Mouse (Mus musculus): ENCODE measurements around the gene Ndufaf2. TPM values are rescaled to one million over a fixed set of nuclear protein-coding genes. Genes with fewer than 3 reads are reported as not detected.

The Ndufaf2 gene
- total and polyA plus RNA-seq, 3 experiments: 12.4 to 28.8 (median 23.3) TPM

- H3K27ac ChIP-seq: no peak overlapping the region
- H3K4me1 ChIP-seq (ENCODE audit: control insufficient read depth, insufficient read depth, low read length): no peaks in the 10 kb centered on the region
- peak in 1 of 2 experiments; percentile 23 for DNase-seq
- no peaks in the 10 kb centered on the region for H3K36me3 ChIP-seq (ENCODE audit: control insufficient read depth, insufficient read depth, low read length)
- H3K9ac ChIP-seq (ENCODE audit: low read depth, low read length): no peak overlapping the region
- no peaks in the 10 kb centered on the region for H3K79me2 ChIP-seq (replicated peaks; ENCODE audit: control insufficient read depth, insufficient read depth, low read length)
- intact Hi-C loops (cut with DNase I): no loop called here
- no peak overlapping the region for H3K4me3 ChIP-seq
- no peaks in the 10 kb centered on the region for H3K27me3 ChIP-seq (ENCODE audit: control insufficient read depth, insufficient read depth, low read length)
- TF ChIP-seq EP300 (IDR thresholded peaks at IDR 0.05; ENCODE audit: insufficient read depth, low read depth, low read length) (no peak), POLR2A (IDR thresholded peaks at IDR 0.05; ENCODE audit: insufficient read depth, low read depth, low read length) (no peak), CTCF (IDR thresholded peaks at IDR 0.05) (no peak)
- WGBS: 84% methylated on average over 5 of the region's 5 CpGs
Observed at GRCm38 (mm10) chr13:107960549-107960948, 197.9 kb downstream of the Ndufaf2 start.

GRCm38 (mm10) chr13:107959891-107960290 lies 198.5 kb downstream of the Ndufaf2 start:
- H3K27me3 ChIP-seq (ENCODE audit: control insufficient read depth, insufficient read depth, low read length): no peaks in the 10 kb centered on the region
- intact Hi-C loops (cut with DNase I): no loop called here
- no peak overlapping the region for H3K27ac ChIP-seq
- WGBS: 87% methylated on average over 4 of the region's 4 CpGs
- H3K4me1 ChIP-seq (ENCODE audit: control insufficient read depth, insufficient read depth, low read length): no peaks in the 10 kb centered on the region
- no peak for DNase-seq
- no peak overlapping the region for H3K4me3 ChIP-seq
- TF ChIP-seq POLR2A (IDR thresholded peaks at IDR 0.05; ENCODE audit: insufficient read depth, low read depth, low read length) (no peak), EP300 (IDR thresholded peaks at IDR 0.05; ENCODE audit: insufficient read depth, low read depth, low read length) (no peak), CTCF (IDR thresholded peaks at IDR 0.05) (no peak)
- no peaks in the 10 kb centered on the region for H3K36me3 ChIP-seq (ENCODE audit: control insufficient read depth, insufficient read depth, low read length)
- no peaks in the 10 kb centered on the region for H3K79me2 ChIP-seq (replicated peaks; ENCODE audit: control insufficient read depth, insufficient read depth, low read length)
- H3K9ac ChIP-seq (ENCODE audit: low read depth, low read length): no peak overlapping the region

- TF ChIP-seq EP300 (IDR thresholded peaks at IDR 0.05; ENCODE audit: insufficient read depth, low read depth, low read length) (no peak), CTCF (IDR thresholded peaks at IDR 0.05) (no peak), POLR2A (IDR thresholded peaks at IDR 0.05; ENCODE audit: insufficient read depth, low read depth, low read length) (no peak)
- H3K27ac ChIP-seq: no peak overlapping the region
- WGBS: 61% methylated on average over 3 of the region's 3 CpGs
Observed at GRCm38 (mm10) chr13:107956246-107956645, 202.2 kb downstream of the Ndufaf2 start.

GRCm38 (mm10) chr13:107955327-107956110 lies 202.9 kb downstream of the Ndufaf2 start:
- intact Hi-C loops (cut with DNase I): no loop called here
- H3K4me3 ChIP-seq: no peak overlapping the region
- no peaks in the 10 kb centered on the region for H3K4me1 ChIP-seq (ENCODE audit: control insufficient read depth, insufficient read depth, low read length)
- H3K27me3 ChIP-seq (ENCODE audit: control insufficient read depth, insufficient read depth, low read length): no peaks in the 10 kb centered on the region
- TF ChIP-seq POLR2A (IDR thresholded peaks at IDR 0.05; ENCODE audit: insufficient read depth, low read depth, low read length) (no peak), CTCF (IDR thresholded peaks at IDR 0.05) (no peak), EP300 (IDR thresholded peaks at IDR 0.05; ENCODE audit: insufficient read depth, low read depth, low read length) (no peak)
- no peaks in the 10 kb centered on the region for H3K79me2 ChIP-seq (replicated peaks; ENCODE audit: control insufficient read depth, insufficient read depth, low read length)
- 38% methylated on average over 15 of the region's 18 CpGs for WGBS
- H3K9ac ChIP-seq (ENCODE audit: low read depth, low read length): no peak overlapping the region
- no peak for DNase-seq
- no peak overlapping the region for H3K27ac ChIP-seq
- no peaks in the 10 kb centered on the region for H3K36me3 ChIP-seq (ENCODE audit: control insufficient read depth, insufficient read depth, low read length)

More at GRCm38 (mm10) chr13:107956246-107956645, 202.2 kb downstream of the Ndufaf2 start:
- Histone ChIP-seq H3K4me3 (no peak overlapping the region), H3K36me3 (ENCODE audit: control insufficient read depth, insufficient read depth, low read length) (no peaks in the 10 kb centered on the region), H3K9ac (ENCODE audit: low read depth, low read length) (no peak overlapping the region), H3K27me3 (ENCODE audit: control insufficient read depth, insufficient read depth, low read length) (no peaks in the 10 kb centered on the region), H3K79me2 (replicated peaks; ENCODE audit: control insufficient read depth, insufficient read depth, low read length) (no peaks in the 10 kb centered on the region), H3K4me1 (ENCODE audit: control insufficient read depth, insufficient read depth, low read length) (no peaks in the 10 kb centered on the region)
- DNase-seq: no peak
- intact Hi-C loops (cut with DNase I): no loop called here

DNA sequence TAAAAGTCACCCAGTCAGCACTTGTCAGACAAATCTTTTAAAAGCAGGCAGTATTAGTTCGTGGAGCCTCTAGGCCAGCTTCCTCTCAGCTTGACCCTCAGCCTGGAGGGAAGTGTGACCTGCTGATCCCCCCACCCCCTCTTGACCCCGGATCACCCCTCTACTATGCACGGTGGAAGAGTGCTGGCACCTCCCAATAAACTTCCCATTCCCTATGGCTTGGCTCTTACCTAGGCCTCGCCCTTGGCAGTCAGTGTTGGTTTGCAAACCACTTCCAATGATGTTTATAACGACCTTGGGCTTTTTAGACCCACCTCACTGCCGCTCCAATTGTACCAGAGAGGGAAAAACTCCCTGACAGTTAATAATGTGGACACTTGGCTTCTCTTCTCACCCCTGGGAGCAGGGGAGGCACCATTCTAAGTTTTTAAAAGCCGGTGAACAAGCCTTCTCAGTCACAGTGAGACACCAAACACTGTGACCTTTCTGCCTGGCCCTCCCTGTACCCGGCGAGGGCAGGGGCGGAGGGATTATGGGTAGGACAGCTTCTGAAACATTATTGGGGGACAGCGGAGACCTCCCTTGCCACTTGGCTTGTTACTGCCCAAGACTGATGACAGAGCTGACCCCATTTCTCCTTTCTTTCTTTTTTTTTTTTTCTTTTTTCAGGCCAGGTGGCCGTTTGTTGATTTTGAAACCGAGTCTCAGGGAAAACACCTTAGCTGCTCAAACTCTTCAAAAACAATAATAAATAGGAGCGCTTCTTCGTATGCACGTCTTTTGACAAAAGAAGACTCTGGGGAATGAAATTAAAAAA lies 203.8 kb downstream of the Ndufaf2 start:
- no peaks in the 10 kb centered on the region for H3K27me3 ChIP-seq (ENCODE audit: control insufficient read depth, insufficient read depth, low read length)
- no peak for TF ChIP-seq CTCF (IDR thresholded peaks at IDR 0.05)
- no peak for TF ChIP-seq POLR2A (IDR thresholded peaks at IDR 0.05; ENCODE audit: insufficient read depth, low read depth, low read length)
- no peak for TF ChIP-seq EP300 (IDR thresholded peaks at IDR 0.05; ENCODE audit: insufficient read depth, low read depth, low read length)
- no peak overlapping the region for H3K9ac ChIP-seq (ENCODE audit: low read depth, low read length)
- WGBS: 69% methylated on average over 16 of the region's 16 CpGs
- H3K4me1 ChIP-seq (ENCODE audit: control insufficient read depth, insufficient read depth, low read length): no peaks in the 10 kb centered on the region
- no peak overlapping the region for H3K4me3 ChIP-seq
- intact Hi-C loops (cut with DNase I): no loop called here
- H3K27ac ChIP-seq: no peak overlapping the region
- DNase-seq: no peak
- no peaks in the 10 kb centered on the region for H3K36me3 ChIP-seq (ENCODE audit: control insufficient read depth, insufficient read depth, low read length)
- H3K79me2 ChIP-seq (replicated peaks; ENCODE audit: control insufficient read depth, insufficient read depth, low read length): no peaks in the 10 kb centered on the region

DNA sequence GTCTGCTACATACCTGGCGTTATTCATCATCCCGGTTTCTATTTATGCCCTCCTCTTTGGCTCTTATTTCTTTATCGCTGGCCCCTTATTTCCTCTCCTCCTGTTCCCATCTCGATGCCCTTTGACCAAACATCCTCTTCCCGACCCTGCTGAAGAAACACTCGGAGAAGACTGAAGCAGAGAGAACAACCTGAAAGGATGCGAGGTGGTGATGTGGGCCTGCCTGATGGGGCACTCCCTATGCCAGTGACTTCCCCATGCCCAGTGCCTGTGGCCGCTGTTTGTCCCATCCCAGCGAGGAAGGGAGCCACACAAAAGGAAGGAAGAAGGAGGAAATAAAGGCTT lies 204.4 kb downstream of the Ndufaf2 start:
- no peak overlapping the region for H3K4me3 ChIP-seq
- no peak overlapping the region for H3K9ac ChIP-seq (ENCODE audit: low read depth, low read length)
- no peaks in the 10 kb centered on the region for H3K36me3 ChIP-seq (ENCODE audit: control insufficient read depth, insufficient read depth, low read length)
- H3K27ac ChIP-seq: no peak overlapping the region
- intact Hi-C loops (cut with DNase I): no loop called here
- TF ChIP-seq EP300 (IDR thresholded peaks at IDR 0.05; ENCODE audit: insufficient read depth, low read depth, low read length) (no peak), CTCF (IDR thresholded peaks at IDR 0.05) (no peak), POLR2A (IDR thresholded peaks at IDR 0.05; ENCODE audit: insufficient read depth, low read depth, low read length) (no peak)
- H3K4me1 ChIP-seq (ENCODE audit: control insufficient read depth, insufficient read depth, low read length): no peaks in the 10 kb centered on the region
- H3K27me3 ChIP-seq (ENCODE audit: control insufficient read depth, insufficient read depth, low read length): no peaks in the 10 kb centered on the region
- DNase-seq: peak in 1 of 2 experiments; percentile 42
- no peaks in the 10 kb centered on the region for H3K79me2 ChIP-seq (replicated peaks; ENCODE audit: control insufficient read depth, insufficient read depth, low read length)
- WGBS: 29% methylated on average over 9 of the region's 9 CpGs

Other genes with a start within 250 kb of the Ndufaf2 start
- 10 to 100 TPM; 21.5 to 21.8 TPM for gene Smim15, start 114.2 kb downstream of the Ndufaf2 start, total RNA-seq (2021)
- 6.7 and 13.5 TPM in 2 replicates for gene Smim15, start 114.2 kb downstream of the Ndufaf2 start, polyA plus RNA-seq (2012; rRNA removed)
- 1 to 10 TPM; 4.8 to 5.9 TPM for gene Ercc8, start 108 bp upstream of the Ndufaf2 start, total RNA-seq (2021)
- 4.7 and 7.3 TPM in 2 replicates for gene Ercc8, start 108 bp upstream of the Ndufaf2 start, polyA plus RNA-seq (2012; rRNA removed)
- gene Elovl7, start 55.8 kb upstream of the Ndufaf2 start, total RNA-seq (2021): under 1 TPM; 0.18 to 0.29 TPM
- gene Elovl7, start 55.8 kb upstream of the Ndufaf2 start, polyA plus RNA-seq (2012; rRNA removed): 0.20 and 1.6 TPM in 2 replicates
- under 1 TPM; 0.34 to 0.36 TPM for gene Depdc1b, start 157.7 kb upstream of the Ndufaf2 start, total RNA-seq (2021)
- 0.14 and 0.26 TPM in 2 replicates for gene Depdc1b, start 157.7 kb upstream of the Ndufaf2 start, polyA plus RNA-seq (2012; rRNA removed)

Measured in heart, adult 2 months (tissue).